Mouse (Mus musculus) thymus, adult 2 months (tissue): Measurements from ENCODE around the gene Pip4k2a. TPM values are rescaled to one million over a fixed set of nuclear protein-coding genes. Genes with fewer than 3 reads are reported as not detected.

Experiments
- DNase-seq: peaks from one replicate; pipeline ENCODE4 v3.0.0; 2021
- H3K27ac ChIP-seq: fragments of 200-500 bp; 2 replicates; pipeline ENCODE4 v1.5.1; 2012; ENCODE audit warnings: low read length, control low read depth; ENCODE audit not compliant: control insufficient read depth, insufficient read depth
- H3K27me3 ChIP-seq: fragments of 200-500 bp; 2 replicates; pipeline ENCODE4 v1.6.1; 2012; ENCODE audit warnings: mild to moderate bottlenecking, low read length, moderate library complexity, mixed read lengths; ENCODE audit not compliant: control insufficient read depth, insufficient read depth
- H3K36me3 ChIP-seq: fragments of 200-500 bp; 2 replicates; pipeline ENCODE4 v1.6.1; 2012; ENCODE audit warnings: mild to moderate bottlenecking, low read length, moderate library complexity; ENCODE audit not compliant: control insufficient read depth, insufficient read depth
- H3K4me1 ChIP-seq: fragments of 200-500 bp; replicated peaks from 2 replicates; pipeline ENCODE4 v1.6.1; 2012; ENCODE audit warnings: low read length; ENCODE audit not compliant: control insufficient read depth, insufficient read depth
- H3K4me3 ChIP-seq: fragments of 200-500 bp; 2 replicates; pipeline ENCODE4 v1.5.1; 2012; ENCODE audit warnings: mild to moderate bottlenecking, low read length, control low read depth, moderate library complexity; ENCODE audit not compliant: control insufficient read depth, insufficient read depth
- CTCF ChIP-seq: fragments of 200-500 bp; IDR thresholded peaks from 2 replicates; pipeline ENCODE4 v1.5.1; 2012; ENCODE audit warnings: mild to moderate bottlenecking, control low read depth, low read length, moderate library complexity, borderline replicate concordance; ENCODE audit not compliant: control insufficient read depth, poor library complexity, insufficient read depth; ENCODE audit errors: extremely low read depth
- POLR2A ChIP-seq: fragments of 200-500 bp; IDR thresholded peaks from 2 replicates; pipeline ENCODE4 v1.6.1; 2012; ENCODE audit warnings: mild to moderate bottlenecking, low read length, control low read depth, moderate library complexity; ENCODE audit not compliant: control insufficient read depth, poor library complexity, insufficient read depth; ENCODE audit errors: extremely low read depth
- WGBS: fragments of 180-500 bp; shearing (Covaris S2); methylation state at CpG from one replicate; pipeline ENCODE4 v1.1.7; 2018; 5-methylcytosine and 5-hydroxymethylcytosine counted together
- polyA plus RNA-seq: library from polyadenylated mRNA; depleted of rRNA; stranded (reverse); fragments of >200 nt; gene quantifications from 2 replicates; pipeline ENCODE4 v1.2.3, GENCODE M21; 2012

Pip4k2a gene
- polyA plus RNA-seq, 1 experiment: 61.2 TPM

- WGBS: 96% methylated on average over 3 of the region's 3 CpGs
- Histone ChIP-seq H3K36me3 (peaks cover 39% of the 10 kb centered on the region), H3K4me3 (no peak overlapping the region), H3K27me3 (no peaks in the 10 kb centered on the region), H3K4me1 (no peaks in the 10 kb centered on the region), H3K27ac (no peak overlapping the region)
- no peak for TF ChIP-seq POLR2A
- TF ChIP-seq CTCF: no peak
- DNase-seq: no peak
Measured at GRCm38 (mm10) chr2:18857952-18858351, 140.0 kb downstream of the Pip4k2a start.

DNA sequence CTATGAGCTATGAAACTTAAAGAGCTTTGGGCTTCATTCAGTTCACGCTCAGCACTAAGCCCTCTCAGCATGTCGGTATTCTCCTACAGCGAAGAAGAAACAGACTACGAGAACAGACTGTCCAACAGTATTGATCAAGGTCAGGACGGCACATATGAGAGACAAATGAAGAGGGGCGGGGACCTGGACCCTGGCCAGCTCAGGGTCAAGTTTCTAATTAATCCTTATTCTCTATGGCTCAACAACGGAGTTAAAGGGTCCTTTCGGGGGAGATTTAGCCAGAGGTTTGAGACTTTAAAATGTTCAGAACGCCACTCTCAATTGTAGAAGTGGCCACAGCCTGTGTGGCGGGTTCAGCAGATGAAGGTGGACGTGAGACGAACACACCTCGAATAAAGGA is 141.5 kb downstream of the Pip4k2a start:
- Histone ChIP-seq H3K27ac (no peak overlapping the region), H3K27me3 (no peaks in the 10 kb centered on the region), H3K4me3 (no peak overlapping the region), H3K36me3 (peaks cover 35% of the 10 kb centered on the region), H3K4me1 (no peaks in the 10 kb centered on the region)
- 95% methylated on average over 13 of the region's 13 CpGs for WGBS
- DNase-seq: no peak
- TF ChIP-seq CTCF (no peak), POLR2A (no peak)

DNA sequence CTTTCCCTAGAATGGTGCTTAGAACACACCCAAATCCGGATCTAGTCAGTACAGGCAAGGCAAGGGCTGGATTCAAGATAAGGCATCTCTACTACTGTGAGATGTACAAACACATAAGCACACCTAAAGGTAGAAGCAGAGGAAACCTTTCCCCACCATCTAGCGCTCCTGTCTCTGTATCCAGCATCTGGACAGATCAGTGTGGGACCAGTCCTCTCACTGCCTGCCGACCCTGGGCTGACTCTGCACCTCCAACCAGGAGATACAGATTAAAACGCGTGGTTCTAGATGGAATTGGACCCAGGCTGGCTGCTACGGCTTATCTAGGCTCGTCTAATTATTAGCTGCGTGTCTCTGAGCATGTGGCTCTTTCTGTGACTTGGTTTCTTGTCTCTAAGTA is 142.7 kb downstream of the Pip4k2a start:
- Histone ChIP-seq H3K36me3 (peaks cover 27% of the 10 kb centered on the region), H3K27ac (no peak overlapping the region), H3K27me3 (no peaks in the 10 kb centered on the region), H3K4me3 (no peak overlapping the region), H3K4me1 (no peaks in the 10 kb centered on the region)
- 92% methylated on average over 8 of the region's 8 CpGs for WGBS
- TF ChIP-seq CTCF: no peak
- TF ChIP-seq POLR2A: no peak
- no peak for DNase-seq

DNA sequence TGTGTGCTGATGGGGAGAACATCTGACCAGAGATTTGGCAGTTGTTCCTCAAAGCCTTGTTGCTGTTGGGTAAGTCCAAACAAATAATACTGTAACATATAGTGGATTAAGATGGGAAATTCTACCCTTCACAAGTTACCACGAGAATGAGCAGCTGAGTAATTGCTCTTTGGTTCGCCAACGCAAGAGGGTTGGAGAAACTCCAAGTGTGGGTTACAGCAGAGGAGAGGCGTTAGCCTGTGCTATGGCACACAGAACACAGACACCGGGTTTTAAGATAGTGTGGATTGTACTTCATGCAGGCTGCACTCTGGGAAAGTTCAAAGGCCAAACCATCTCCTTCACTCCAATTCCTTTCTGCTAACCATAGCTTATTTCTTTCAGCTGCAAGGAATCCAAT is 144.6 kb downstream of the Pip4k2a start:
- Histone ChIP-seq H3K36me3 (peaks cover 37% of the 10 kb centered on the region), H3K4me1 (no peaks in the 10 kb centered on the region), H3K27ac (no peak overlapping the region), H3K4me3 (no peak overlapping the region), H3K27me3 (no peaks in the 10 kb centered on the region)
- 95% methylated on average over 5 of the region's 5 CpGs for WGBS
- DNase-seq: no peak
- TF ChIP-seq CTCF (no peak), POLR2A (no peak)

DNA sequence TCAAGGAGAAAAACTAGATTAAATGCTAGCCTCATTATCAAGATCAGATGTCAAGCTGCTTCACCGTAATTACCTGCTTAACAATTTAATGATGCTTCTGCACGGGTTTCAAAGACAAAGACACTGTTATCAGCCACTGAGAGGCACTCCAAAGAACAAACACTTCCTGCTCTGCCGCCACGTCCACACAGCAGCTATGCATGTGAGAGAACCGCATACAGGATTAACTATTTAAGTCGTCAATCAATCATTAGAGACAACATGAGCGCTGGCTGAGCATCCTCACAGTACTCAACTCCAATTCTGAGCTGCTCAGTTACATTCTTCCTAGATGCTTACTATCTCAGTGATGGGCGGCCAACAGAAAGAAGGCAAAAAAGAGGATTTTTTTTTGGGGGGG is 147.3 kb downstream of the Pip4k2a start:
- no peak overlapping the region for H3K27ac ChIP-seq
- 94% methylated on average over 8 of the region's 8 CpGs for WGBS
- no peaks in the 10 kb centered on the region for H3K4me1 ChIP-seq
- H3K4me3 ChIP-seq: no peak overlapping the region
- peaks cover 55% of the 10 kb centered on the region for H3K36me3 ChIP-seq
- DNase-seq: no peak
- no peaks in the 10 kb centered on the region for H3K27me3 ChIP-seq
- TF ChIP-seq POLR2A: no peak
- no peak for TF ChIP-seq CTCF

DNA sequence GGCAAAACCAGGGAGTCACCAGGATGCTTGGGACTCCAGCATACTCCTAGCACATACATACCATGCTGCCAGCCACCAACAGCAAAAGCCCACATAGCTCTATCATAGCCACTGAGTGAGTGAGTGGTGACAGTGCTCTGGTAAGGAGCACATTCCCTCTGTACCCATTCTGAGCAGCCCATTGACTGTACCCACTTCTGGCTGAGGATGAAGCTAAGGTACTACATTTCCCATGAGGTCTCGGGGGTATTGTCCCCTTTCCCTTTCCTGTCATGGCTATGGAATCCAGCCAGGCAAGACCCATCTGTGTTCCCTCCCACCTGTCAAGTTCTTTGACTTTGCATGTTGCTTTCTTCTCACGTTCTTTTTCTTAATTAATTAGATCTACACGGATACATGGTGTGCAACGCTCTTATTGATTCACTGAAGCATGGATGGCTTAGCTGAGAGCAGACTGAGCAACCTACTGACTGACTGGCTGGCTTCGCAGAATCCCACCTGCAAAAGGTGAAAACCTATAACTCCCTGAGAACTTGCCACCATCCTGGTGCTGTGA is 149.8 kb downstream of the Pip4k2a start:
- no peaks in the 10 kb centered on the region for H3K27me3 ChIP-seq
- no peak overlapping the region for H3K4me3 ChIP-seq
- TF ChIP-seq POLR2A (no peak), CTCF (no peak)
- no peak overlapping the region for H3K27ac ChIP-seq
- H3K4me1 ChIP-seq: no peaks in the 10 kb centered on the region
- no peak for DNase-seq
- H3K36me3 ChIP-seq: peaks cover 70% of the 10 kb centered on the region
- WGBS: 98% methylated on average over 5 of the region's 5 CpGs

DNA sequence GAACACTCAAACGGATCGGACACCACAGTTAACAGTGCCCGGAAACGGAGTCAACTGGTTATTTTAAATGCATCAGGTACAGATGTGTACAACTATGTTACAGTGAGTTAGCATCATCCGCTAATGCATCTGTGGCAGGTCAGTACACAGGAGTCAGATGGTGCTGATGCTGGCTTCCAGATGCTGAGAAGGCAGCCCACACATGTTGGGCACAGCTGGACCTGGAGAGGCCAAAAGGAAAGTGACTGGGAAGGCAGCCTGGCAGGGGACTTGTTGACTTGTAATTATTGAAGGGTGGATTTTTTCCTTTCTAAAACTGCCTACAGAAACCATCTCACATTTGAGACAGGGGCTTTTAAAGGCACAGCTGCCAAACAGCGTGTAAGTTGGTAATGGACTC is 155.4 kb downstream of the Pip4k2a start:
- 98% methylated on average over 6 of the region's 6 CpGs for WGBS
- Histone ChIP-seq H3K27ac (no peak overlapping the region), H3K27me3 (no peaks in the 10 kb centered on the region), H3K4me3 (no peak overlapping the region), H3K4me1 (no peaks in the 10 kb centered on the region), H3K36me3 (peaks cover 54% of the 10 kb centered on the region)
- no peak for DNase-seq
- TF ChIP-seq POLR2A (no peak), CTCF (no peak)
